ENCODE assay signal across 8 mouse cellular contexts in genomic region chr5:143293404-143293803, GRCm38 (mm10). TPM values are rescaled to one million over a fixed set of nuclear protein-coding genes. Genes with fewer than 3 reads are reported as not detected.
DNase-seq lines count a peak whose midpoint lies in the region; ATAC-seq and TF ChIP-seq lines count a peak whose summit lies in the region.

TSS of gene Zfp853 (minus strand) at chr5:143293623.

- no peaks in the 10 kb centered on the region for H3K4me1 ChIP-seq in liver, embryonic 14.5 days (replicated peaks; ENCODE audit: control insufficient read depth in 2 of 2, insufficient read depth in 2 of 2, low read length in 1 of 2)

- no peak for TF ChIP-seq EP300 in liver, embryonic 14.5 days (IDR thresholded peaks at IDR 0.05; ENCODE audit: low read depth)

- no peak for ATAC-seq in liver, embryonic 14.5 days (ENCODE audit: insufficient read depth)

- peaks cover 46% of the 10 kb centered on the region for H3K27me3 ChIP-seq in liver, embryonic 14.5 days (ENCODE audit: control insufficient read depth, insufficient read depth, low read length)

- 6% methylated on average over 33 of the region's 38 CpGs for WGBS in liver, embryonic 14.5 days (ENCODE audit: insufficient replicate concordance)

- H3K27ac ChIP-seq in liver, embryonic 14.5 days = no peak within 1 kb of the TSS

- no peaks in the 10 kb centered on the region for H3K36me3 ChIP-seq in liver, embryonic 14.5 days (replicated peaks; ENCODE audit: control insufficient read depth, insufficient read depth, low read depth)

- H3K9me3 ChIP-seq in liver, embryonic 14.5 days (ENCODE audit: control insufficient read depth, low read length) = no peaks in the 10 kb centered on the region

- peak within 1 kb of the TSS in 1 of 2 experiments; percentile 23; a peak in 1 of 4 replicates for H3K4me3 ChIP-seq in liver, embryonic 14.5 days (ENCODE audit: insufficient read depth in 1 of 2, low read depth in 2 of 2, low read length in 2 of 2)

- no peak within 1 kb of the TSS for H3K9ac ChIP-seq in liver, embryonic 14.5 days (replicated peaks)

- TF ChIP-seq CTCF in liver, embryonic 14.5 days (IDR thresholded peaks at IDR 0.05; ENCODE audit: low read depth) = no peak

- peak within 1 kb of the TSS; percentile 36 for H3K4me2 ChIP-seq in liver, embryonic 14.5 days (ENCODE audit: low read depth)

- DNase-seq in gastrocnemius, postnatal 10 days = peak; percentile 16
- no peak for DNase-seq in gastrocnemius, postnatal 25 days
- DNase-seq in right cerebral cortex, postnatal 14 days = peak; percentile 41
- no peak for DNase-seq in right cerebral cortex, adult 18-20 months
- no peak for DNase-seq in liver, embryonic 14.5 days (ENCODE audit: low read depth in 3 of 3, low spot score in 3 of 3)
- no peak for DNase-seq in ovary, postnatal 10 days (ENCODE audit: low spot score)
- no peak for DNase-seq in layer of hippocampus, adult 8-10 months (ENCODE audit: low spot score in 2 of 2)
- no peak for DNase-seq in frontal cortex, adult 2 months (ENCODE audit: extremely low spot score in 1 of 2, low spot score in 1 of 2)

RNA-seq across cellular contexts. Expression of gene Zfp853, which starts in this region (rescaled TPM):
- total RNA-seq in gastrocnemius, postnatal 10 days (2021) = under 1 TPM; 0.66 to 0.75 TPM
- under 1 TPM in 1 of 2 experiments, not detected in 1; 0.28 TPM for total RNA-seq in gastrocnemius, postnatal 25 days (2021)
- 0.10 and 0.11 TPM in 2 replicates for polyA plus RNA-seq in liver, embryonic 14.5 days (2012; rRNA removed)
- not detected in 2 replicates for polyA plus RNA-seq in liver, embryonic 14.5 days (2014; fragmentation: Nextera tagmentation; extraction: Ambion mirVana)
- 1 to 10 TPM; 4.1 to 5.5 (median 4.4) TPM for total RNA-seq in layer of hippocampus, adult 8-10 months (2022)
- 8.8 TPM in 2 replicates for polyA plus RNA-seq in frontal cortex, adult 2 months (2012; rRNA removed)

Comparison
In these comparisons a context has a peak if more than half of its experiments do, and no peak if none do; other contexts are left out.
1. Peak in DNase-seq in gastrocnemius, postnatal 10 days; RNA of the gene not detected or under 1 TPM.